Mouse (Mus musculus) kidney, adult 10 weeks (tissue): ENCODE data around the gene Rnf113a1. TPM values are rescaled to one million over a fixed set of nuclear protein-coding genes. Genes with fewer than 3 reads are reported as not detected.

Experiments
- polyA plus RNA-seq: library from polyadenylated mRNA; stranded (reverse); fragments of 350-450 nt; fragmentation: Illumina TruSeq; extraction: RNeasy Lipid Tissue Mini Kit (QIAGEN cat#74804); gene quantifications from one replicate; pipeline ENCODE4 v1.2.3, GENCODE M21; 2014; ENCODE audit warnings: low read depth, low replicate concordance

Rnf113a1 gene
- polyA plus RNA-seq, result not detected

GRCm38 (mm10) chrX:37191105-37191743 is at the start of gene Rnf113a1, which contains the start of gene Ndufa1:
Rnf113a1 (plus strand) TSS chrX:37191245.
Ndufa1 (minus strand) TSS chrX:37191163.

GRCm38 (mm10) chrX:37168742-37169141 is 22.3 kb upstream of the Rnf113a1 start, which contains the start of gene Akap14:
Akap14 (minus strand) TSS chrX:37168842.

DNA sequence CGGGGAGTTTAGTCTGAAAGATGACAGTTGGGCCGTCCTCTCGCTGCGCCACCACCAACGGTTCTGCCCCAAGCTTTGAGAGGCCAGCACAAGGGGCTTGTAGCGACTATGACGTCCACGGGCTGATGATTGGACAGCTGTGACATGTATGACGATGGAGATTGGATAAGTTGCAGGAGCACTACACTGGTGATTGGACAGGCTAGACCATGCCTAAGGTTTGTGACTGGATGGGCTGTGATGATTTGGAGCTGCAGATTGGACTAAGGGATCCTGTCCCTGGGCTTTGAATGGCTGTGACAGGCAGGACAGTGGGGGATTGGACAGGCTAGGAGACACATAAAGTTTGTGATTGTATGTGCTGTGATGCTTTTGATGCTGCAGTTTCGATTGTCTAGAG is 19.9 kb downstream of the Rnf113a1 start, which contains the start of gene Gm9:
Gene Gm9, minus strand, starts transcription at position 101 of the 400 bp plus-strand sequence.

DNA sequence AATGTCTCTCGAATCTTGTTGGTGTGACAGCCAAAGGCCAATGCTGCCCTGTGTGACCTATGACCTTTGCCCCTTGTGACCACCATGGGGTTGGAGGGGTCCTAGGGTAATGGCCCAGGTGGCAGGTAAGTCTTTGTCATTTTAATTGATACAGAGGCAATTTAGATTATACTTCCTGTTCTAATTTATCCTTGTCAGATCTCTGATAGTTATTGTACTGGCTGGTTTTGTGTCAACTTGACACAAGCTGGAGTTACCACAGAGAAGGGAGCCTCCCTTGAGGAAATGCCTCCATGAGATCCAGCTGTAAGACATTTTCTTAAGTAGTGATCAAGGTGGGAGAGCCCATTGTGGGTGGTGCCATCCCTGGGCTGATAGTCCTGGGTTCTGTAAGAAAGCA is 31.1 kb downstream of the Rnf113a1 start, which contains the start of gene Rhox1:
Gene Rhox1, minus strand, starts transcription at position 101 of the 400 bp plus-strand sequence.

Other genes starting within 250 kb of the Rnf113a1 start
- gene Sept6, start 199.5 kb upstream of the Rnf113a1 start, polyA plus RNA-seq, result 8.8 TPM
- not detected for gene Sowahd, start 142.4 kb upstream of the Rnf113a1 start, polyA plus RNA-seq
- gene Rpl39, start 105.8 kb upstream of the Rnf113a1 start, polyA plus RNA-seq, result 645 TPM
- gene Upf3b, start 80.9 kb upstream of the Rnf113a1 start, polyA plus RNA-seq, result 53.1 TPM
- gene Nkap, start 64.5 kb upstream of the Rnf113a1 start, polyA plus RNA-seq, result 56.2 TPM
- not detected for gene Akap14, start 22.4 kb upstream of the Rnf113a1 start, polyA plus RNA-seq
- 470 TPM for gene Ndufa1, start 82 bp upstream of the Rnf113a1 start, polyA plus RNA-seq
- gene Gm9, start 19.8 kb downstream of the Rnf113a1 start, polyA plus RNA-seq, result not detected
- gene Rhox1, start 31.0 kb downstream of the Rnf113a1 start, polyA plus RNA-seq, result not detected
- not detected for gene Rhox2a, start 53.7 kb downstream of the Rnf113a1 start, polyA plus RNA-seq
- gene Rhox3a, start 58.7 kb downstream of the Rnf113a1 start, polyA plus RNA-seq, result not detected
- not detected for gene Rhox4a, start 74.1 kb downstream of the Rnf113a1 start, polyA plus RNA-seq
- gene Rhox3a2, start 188.8 kb downstream of the Rnf113a1 start, polyA plus RNA-seq, result not detected
- not detected for gene Rhox4a2, start 199.6 kb downstream of the Rnf113a1 start, polyA plus RNA-seq
- not detected for gene Rhox2b, start 220.8 kb downstream of the Rnf113a1 start, polyA plus RNA-seq
- gene Rhox4b, start 241.2 kb downstream of the Rnf113a1 start, polyA plus RNA-seq, result not detected